Mouse (Mus musculus) skeletal muscle tissue, adult 2 months (tissue): ENCODE data around the gene Krt16.

Experiments
- DNase-seq: peaks from one replicate; pipeline ENCODE4 v3.0.0-alpha.2; 2012; ENCODE audit warnings: low read depth, low spot score

Krt16 gene

DNA sequence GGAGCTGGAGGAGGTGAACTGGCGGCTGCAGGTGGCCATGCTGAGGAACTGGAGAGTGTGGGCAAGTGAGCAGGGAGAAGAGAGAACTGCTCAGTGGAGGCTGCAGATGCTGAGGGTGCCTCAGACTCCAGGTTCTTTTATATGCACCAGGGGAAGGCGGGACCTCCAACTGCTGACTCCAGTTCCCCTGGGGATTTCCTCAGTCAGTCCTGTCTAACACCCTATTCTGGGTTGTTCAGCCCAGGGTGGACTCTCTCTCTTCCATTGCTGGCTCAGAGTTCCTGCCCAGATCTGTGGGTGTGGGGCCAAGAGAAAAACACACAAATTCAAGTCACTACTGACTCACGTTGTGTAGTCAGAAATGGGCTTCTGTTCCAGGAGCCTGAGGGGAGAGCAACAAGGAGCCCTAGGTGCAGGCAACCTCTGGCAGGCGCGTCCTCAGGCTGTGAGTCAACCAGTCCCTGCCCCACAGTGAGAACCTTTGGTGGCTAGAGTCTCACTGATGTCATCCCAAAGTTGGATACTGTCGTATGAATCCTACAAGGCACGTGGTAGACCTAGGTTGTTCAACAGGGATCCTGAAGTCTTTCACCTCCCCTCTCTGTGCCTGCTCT lies at the start of gene Krt16:
TSS of gene Krt16 (minus strand) at position 51 of the 614 bp plus-strand sequence.
- DNase-seq, result no peak

DNA sequence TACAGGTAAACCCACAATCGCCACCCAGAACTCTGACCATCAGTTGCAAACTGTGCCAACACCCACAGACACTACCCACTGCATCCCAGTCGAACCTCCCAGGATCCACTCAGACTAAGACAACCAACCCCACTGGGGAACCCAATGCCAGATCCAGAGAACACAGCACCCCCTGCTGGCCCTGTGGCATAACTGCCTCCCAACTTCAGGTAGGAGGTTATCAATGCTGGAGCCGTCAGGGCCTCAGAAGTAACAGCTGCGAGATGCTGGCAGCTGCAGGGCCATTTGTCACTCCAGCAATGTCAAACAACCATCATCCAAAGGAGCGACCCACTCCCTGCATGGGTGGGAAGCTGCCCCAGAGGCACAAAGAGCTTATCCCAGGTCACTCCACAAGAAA lies 49.1 kb upstream of the Krt16 start:
- DNase-seq, result no peak

DNA sequence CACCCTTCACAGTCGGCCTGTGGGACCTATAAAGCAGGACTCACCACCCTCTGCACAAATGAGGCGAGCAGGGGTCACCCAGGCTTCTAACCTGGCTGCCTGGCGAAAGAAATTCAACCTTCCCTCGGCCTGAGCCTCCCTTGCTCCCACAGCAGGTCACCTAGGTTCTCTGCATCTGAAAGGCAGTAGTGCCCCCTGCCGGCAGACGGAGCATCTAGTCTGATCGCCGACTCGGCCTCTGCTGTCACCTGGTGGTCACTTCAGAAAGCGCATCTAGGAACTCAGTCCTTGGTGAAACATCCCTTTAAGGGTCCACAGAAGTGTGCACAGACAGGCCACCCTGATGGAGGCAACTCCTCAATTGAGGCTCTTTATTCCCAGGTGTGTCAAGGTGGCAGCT lies 46.6 kb upstream of the Krt16 start:
- DNase-seq, result peak; percentile 72

DNA sequence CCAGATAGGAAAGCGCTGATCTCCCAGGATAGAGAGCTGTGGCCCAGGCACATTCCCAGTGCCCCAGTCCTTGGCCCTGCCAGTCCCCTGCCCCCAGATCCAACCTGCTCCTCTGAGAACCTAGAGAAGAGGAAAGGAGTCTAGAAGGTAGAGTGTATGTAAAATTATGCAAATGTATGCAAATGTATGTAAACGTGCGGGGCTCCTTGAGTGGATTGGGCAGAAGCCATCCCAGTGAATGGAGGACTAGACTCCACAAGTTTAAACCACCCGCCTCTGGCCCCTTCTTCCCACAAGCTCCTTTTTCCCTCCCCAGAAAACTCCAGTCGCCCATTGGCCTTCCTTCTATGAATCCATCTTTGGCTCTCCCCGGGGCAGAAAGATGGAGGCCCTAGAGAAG lies 44.2 kb upstream of the Krt16 start:
- no peak for DNase-seq

DNA sequence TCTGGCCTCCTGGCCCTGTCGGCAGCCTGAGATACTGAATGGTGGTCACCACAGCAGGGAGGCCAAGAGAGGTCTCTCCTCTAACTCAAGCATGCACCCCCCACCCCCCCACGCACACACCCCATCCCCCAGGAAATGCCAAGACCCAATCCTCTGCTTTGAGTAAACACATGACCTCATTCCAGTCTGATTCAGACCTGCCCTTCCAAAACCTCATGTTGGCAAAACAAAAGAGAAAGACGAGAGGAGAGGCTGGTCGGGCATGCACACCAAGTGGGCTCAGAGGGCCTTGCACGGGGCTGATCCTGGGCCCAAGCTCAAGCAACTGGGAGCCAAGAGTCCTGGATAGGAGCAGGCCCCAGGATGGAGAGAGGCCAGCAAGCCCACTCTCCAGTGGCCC lies 41.5 kb upstream of the Krt16 start:
- no peak for DNase-seq

DNA sequence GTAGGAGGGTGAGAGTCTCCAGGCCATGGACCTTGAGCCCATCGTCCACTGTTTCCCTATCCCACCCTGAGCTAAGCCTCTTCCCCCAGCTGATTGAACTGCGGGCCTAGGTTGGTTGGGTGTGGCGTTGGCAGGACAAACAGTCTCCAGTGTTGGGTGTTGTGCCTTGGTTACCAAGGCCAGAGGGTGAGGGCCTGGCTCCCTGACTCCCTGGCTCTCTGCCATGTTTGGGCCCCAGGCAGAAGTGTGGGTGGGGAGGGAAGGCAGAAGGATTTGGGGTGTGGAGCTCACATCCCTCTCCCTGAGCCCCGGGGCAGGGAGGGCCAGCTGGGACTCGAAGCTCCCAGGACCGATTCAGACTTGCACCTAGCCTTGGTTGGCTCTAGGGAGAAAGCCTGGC lies 40.2 kb upstream of the Krt16 start:
- DNase-seq, result peak; percentile 27

DNA sequence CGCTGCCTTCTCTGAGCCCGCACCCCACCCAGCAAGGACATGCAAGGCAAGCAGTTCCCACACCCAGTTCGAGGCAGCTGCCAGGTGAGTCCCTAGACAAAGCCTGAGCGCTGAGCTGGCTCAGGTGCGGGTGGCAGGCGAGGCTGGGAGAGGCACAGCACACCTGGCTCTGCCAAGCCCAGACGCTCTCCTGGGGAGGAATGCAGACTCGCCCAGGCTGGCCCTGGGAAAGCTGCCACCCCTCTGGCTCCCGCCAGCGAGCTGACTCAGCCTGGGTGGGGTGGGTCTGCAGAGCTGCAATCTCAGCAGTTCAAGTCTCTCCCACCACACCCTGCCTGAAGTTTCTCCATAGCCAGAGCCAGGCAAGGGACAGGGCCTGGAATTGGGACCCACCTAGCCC lies 38.3 kb upstream of the Krt16 start:
- DNase-seq, result peak; percentile 61

DNA sequence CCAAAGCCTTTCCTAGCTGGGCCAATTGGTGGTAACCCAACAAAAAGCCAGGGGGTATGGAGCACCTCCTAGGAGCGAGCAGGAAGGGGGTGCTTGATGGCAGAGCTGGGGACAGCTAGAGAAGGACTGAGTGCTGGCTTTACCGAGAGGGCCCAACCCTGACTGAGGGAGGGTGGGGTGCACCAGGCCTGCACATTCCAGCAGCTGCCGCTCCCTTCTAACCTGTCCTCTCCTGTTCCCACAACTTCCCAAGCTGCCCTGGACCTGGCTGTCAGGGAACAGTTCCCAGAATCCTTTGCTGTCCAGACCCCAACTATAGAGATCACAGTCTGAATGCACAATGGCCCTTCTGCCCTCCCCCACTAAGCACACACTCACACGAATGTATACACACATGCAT lies 36.3 kb upstream of the Krt16 start:
- DNase-seq, result no peak

DNA sequence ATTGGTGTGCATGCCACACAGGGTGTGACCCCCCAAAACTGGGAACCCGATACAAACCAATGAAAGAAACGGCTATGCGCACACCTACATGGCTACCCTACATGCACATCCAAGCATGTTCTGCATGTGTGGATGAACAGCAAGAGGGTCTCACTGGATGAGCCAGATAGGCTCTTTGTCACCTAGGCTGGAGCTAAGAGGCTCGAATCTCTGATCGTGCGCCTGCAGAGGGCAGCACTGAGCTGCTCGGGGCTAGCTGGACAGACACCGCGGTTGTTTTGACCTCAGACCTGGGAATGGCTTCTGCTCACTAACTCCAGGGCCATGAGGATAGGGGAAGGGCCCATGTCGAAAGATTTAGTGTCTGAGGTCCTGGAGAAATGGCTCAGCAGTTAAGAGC lies 33.8 kb upstream of the Krt16 start:
- peak; percentile 60 for DNase-seq

DNA sequence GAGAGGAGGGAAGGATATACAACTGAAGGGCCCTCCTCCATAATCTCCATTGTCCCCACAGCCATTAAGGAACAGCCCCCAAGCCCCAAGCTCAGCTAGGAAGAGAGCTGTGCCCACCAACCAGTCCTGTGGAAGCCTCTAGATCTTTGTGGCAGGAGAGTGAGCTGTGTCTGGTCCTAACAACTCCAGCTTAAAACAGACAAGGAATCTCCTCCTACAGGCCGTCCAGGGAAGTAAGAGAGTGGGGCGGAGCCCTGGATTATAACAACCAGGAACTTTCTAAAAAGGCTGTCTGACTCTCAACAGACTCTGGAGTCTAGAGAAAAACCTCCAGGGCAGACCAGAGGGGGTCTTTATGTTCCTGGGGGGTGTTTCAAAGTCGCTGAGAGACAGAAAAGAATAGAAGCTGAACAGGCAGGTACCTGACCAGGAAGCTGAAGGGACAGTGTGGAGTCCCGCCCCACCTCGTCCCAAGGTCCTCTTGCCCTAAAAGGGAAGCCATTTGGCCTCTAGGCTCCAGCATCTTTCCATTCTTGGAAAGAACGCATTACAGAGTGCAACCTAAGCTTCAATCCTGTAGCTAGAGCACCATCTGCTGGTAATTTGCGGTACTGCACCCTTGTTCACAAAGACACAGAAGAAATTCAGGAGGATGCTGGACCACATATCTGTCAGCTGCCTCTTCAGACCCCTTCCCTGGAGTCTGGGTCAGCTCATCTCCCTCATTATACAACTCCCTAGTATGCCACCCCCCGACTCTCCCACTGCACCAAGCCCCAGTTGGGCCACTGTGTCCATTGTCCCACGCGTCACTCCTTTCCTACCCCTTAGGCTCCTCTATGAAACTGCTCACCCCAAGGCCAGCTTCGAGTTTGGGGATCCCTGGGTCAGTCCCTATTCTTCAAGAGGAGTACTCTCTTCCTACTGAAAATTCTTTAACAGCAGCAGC lies 33.2 kb upstream of the Krt16 start:
- peak; percentile 60 for DNase-seq

DNA sequence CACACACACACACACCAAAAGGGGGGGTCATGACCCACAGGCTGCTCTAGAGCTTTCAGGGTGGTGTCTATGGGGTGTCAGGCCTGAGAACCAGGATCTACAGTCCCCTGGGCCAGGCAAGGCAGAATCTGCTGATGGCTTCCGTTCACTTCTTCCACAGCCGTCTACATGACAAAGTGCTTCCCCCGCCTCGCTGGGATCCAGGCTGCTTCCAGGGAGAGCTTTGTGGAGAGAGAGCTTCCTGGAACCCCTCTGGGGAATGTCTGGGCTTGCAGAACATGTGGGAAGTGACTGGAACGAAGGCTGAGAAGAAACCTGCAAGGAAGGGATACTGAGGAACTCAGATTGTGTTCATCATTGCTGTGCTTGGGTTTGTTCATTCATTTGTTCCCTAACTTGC lies 30.1 kb upstream of the Krt16 start:
- no peak for DNase-seq

DNA sequence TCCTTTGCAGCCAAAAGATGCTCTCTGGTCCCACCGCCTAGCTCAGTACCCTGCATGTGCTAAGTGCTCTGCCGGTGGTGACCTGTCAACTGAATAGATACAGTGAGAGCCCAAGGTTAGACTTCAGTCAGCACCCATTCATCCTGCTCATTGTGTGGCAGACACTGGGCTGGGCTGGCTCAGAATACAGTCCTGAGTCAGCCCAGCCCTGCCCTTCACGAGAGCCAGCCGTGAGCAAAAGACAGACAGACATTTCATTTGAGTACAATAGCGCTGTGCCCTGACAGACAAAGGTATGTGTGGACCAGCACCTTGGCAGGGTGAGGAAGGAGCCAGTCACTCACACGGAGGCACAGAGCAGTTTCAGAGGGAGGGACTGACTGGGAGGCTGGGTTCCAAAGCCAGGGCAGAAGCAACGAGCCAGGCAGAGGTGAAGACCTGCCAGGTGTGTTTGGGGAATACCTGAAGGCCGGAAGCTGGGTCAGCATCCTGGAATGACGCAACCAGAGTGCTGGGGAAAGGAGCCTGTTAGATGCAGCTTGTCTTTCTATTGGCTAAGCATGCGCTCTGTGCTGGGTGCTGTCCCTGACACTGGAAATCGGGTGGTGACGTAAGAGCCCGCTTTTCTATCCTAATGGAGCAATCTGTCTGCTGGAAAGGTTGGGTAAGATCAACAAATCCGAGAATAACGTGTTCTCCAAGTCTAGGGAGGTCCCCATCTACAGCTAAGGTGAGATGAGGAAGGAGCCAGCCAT lies 29.2 kb upstream of the Krt16 start:
- no peak for DNase-seq

DNA sequence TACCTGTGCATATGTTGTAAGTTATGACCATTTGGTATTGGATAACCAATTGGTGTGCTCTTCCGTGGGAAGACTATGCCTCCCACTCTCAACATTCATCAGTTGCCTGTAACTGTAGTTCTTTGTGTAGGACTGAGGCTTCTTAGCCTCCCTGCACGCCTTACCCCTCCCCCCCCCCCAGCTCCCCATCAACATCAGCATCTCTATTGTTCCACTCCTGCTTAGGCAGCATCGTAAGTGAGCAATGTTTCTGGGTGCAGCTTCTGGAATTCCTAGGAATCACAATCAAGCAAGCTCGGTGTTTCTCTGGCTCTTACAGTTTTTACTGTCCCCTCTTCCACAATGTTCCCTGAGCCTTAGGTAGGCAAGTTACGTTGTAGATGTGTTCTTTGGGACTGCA lies 26.8 kb upstream of the Krt16 start:
- no peak for DNase-seq

DNA sequence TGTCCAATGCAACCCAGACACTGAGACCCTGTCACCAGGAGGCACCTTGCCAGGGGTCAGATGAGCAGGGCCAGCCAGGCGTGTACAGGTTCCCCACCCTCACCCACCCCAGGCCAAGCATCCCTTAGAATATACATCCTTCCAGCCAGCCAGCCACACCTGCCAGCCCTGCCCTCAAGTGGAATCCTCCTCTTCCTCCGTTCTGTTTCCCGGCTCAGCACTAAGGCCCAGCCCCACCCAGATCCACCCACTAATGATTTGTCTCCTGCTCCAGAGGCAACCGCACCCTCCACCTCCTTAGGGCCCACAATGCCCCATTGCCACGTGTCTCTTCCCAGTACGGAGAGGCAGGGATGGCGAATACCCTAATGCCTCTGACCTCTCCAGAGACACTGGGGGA lies 26.0 kb upstream of the Krt16 start:
- no peak for DNase-seq

DNA sequence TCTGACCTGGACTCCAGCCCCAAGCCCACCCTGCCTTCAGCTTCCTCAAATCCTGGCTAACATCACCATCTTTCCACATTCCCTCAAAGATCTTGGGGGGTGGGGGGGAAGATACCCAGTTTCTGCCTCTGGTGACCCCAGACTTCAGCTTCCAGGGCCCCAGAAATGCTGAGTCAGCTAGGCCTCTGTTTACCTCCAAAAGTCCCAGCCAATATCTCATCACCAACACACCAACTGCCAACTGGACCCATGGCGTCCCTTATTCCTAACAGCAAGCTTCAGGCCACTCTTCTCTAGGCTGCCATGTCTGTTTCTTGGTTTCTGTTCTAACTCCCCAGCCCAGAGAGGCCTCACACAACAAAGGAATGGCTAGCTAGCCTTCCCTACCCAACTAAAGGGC lies 23.2 kb upstream of the Krt16 start:
- DNase-seq, result no peak

DNA sequence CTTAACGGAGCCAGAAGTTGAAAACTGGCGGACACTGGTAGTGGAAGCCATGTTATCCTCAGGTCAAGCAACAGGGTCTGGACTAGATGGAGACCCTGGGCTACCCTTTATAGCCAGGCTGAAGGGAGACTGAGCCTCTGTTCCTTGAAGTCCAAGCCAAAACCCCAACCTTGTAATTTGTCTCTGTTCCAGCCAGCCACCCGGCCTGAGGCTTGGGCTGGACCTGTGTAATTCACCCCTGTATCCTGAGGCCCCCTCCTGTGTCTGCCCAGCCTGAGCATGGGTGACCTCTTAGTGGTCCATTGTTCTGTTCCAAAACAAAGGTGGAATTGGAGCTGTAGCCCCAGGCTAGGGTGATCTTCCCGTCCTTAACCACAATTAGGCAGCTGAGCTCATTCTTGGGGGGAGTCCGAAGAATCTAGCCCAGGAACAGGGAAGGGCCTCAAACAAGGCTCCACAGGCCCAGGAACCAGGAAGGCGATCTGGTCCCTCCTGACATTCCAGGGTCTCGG lies 21.2 kb upstream of the Krt16 start, which contains the start of gene Krt42:
TSS of gene Krt42 (minus strand) at position 51 of the 512 bp plus-strand sequence.
- DNase-seq, result no peak

DNA sequence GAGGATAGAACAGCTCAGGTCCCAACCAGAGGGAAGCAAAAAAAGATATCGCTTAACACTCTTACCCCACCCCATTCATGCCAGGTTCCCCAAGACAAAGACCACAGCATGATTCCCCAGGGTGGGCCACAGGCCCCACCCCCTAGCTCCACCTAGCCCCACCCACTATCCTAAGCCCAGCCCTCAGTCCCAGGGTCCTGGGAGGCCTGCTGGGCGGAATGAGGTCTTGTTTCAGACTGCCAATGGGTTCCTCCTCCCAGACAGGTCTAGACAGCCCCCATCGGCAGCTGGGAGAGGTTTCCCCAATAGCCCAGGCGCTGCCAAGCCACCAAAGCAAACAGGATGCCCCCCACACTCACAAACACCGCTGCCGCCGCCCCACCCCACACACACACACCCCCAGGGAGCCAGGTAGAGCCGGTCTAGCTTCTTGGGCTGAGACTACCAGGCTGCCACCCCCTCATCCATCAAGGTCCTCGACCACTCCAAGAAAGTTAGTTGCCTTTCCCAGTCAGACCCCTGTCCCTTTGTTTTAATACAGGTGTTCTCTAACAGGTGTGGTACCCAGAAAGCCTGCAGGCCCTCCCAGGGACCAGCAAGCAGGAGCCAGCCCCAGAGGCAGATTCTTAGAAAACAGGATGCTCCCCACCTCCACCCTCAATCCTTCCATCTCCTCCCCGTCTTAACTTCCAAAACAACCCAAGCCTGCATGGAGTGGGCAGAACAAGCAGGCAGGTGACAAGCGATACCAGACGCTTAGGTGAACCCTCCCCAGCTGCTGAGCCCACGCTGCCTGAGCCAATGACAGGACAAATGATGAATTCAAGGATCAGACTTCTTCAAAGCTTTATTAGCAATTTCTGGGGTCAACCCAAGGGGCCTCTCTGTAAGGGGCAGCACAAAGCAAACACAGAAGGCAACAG lies 13.6 kb upstream of the Krt16 start:
- DNase-seq, result no peak

DNA sequence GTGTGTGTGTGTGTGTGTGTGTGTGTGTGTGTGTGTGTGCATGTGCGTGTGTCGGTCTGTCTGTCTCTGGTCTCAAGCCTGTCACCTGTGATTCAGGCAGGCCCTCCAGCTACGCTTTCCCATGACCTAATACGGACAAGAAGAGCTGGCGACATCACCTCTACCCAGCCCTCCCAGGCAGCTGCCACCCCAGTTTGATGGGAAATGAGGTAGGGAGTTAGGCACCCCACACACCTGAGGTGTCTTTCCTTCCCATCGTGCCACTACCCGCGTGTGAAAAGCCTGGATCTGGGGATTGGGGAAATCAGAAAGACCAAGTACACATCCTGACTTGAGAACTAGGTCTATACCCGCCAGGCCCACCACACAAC lies 12.5 kb upstream of the Krt16 start:
- DNase-seq, result no peak

DNA sequence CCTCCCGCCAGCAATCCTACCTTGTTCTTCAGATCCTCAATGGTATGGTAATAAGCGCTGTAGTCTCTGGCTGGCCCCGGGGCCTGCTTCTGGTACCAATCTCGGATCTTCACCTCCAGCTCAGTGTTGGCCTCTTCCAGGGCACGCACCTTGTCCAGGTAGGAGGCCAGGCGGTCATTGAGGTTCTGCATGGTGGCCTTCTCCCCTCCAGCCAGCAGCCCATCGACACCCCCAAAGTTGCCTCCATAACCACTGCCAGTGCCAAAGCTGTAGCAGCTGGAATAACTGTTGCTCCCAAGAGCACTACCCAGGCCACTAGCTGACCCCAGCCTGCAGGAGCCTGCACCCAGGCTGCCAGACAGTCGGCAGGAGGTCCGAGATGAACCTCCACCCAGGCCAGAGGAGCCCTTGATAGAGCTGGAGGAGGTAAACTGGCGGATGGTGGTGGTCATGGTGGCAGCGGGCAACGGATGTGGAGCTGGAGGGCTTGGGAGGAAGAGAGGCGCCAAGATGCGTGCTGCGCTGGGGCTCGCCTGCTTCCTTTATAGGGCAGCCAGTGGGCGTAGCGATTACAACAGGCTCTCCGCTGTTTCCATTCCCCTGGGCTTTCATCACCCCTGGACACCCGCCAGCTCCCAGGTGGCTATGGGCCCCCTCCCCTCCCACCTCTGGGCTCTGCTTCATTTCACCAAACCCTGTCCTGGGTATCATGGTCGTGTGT lies 12.0 kb upstream of the Krt16 start, which contains the start of gene Krt17:
TSS of gene Krt17 (minus strand) at position 516 of the 721 bp plus-strand sequence.
- no peak for DNase-seq

DNA sequence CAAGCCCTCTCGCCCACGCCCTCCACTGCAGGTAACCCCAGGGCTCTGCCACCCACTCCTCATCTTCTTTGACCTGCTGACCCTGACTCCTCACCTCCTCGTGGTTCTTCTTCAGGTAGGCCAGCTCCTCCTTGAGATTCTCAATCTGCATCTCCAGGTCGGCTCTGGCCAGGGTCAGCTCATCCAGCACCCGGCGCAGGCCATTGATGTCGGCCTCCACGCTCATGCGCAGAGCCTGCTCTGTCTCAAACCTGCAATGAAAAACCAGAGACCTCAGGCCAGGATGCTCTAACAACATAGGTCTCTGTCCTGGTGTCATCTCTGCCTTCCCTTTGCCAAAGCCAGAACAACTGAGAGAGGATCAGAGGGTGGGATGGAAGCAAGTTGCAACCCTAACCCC lies 10.4 kb upstream of the Krt16 start:
- no peak for DNase-seq
